Mouse (Mus musculus): ENCODE data around the gene Myo10.
"Not testable (repeated sequence)": the region's sequence is repeated elsewhere in the genome, so short reads cannot be mapped to it uniquely, and the experiment has no call there.

Myo10 gene

GRCm38 (mm10) chr15:25692254-25692950, 70.1 kb downstream of the Myo10 start:
- no peak for DNase-seq (ENCODE audit: low spot score)

GRCm38 (mm10) chr15:25693708-25694107, 71.4 kb downstream of the Myo10 start:
- DNase-seq (ENCODE audit: low spot score) = no peak

GRCm38 (mm10) chr15:25694749-25695148, 72.4 kb downstream of the Myo10 start:
- DNase-seq (ENCODE audit: low spot score) = no peak

GRCm38 (mm10) chr15:25695253-25695652, 72.9 kb downstream of the Myo10 start:
- DNase-seq (ENCODE audit: low spot score) = no peak

GRCm38 (mm10) chr15:25695883-25696282, 73.6 kb downstream of the Myo10 start:
- DNase-seq (ENCODE audit: low spot score) = no peak

GRCm38 (mm10) chr15:25696660-25697059, 74.3 kb downstream of the Myo10 start:
- no peak for DNase-seq (ENCODE audit: low spot score)

GRCm38 (mm10) chr15:25699032-25699557, 76.8 kb downstream of the Myo10 start:
- DNase-seq (ENCODE audit: low spot score) = no peak

GRCm38 (mm10) chr15:25702602-25703001, 80.3 kb downstream of the Myo10 start:
- DNase-seq (ENCODE audit: low spot score) = no peak

GRCm38 (mm10) chr15:25704809-25705585, 82.7 kb downstream of the Myo10 start:
- DNase-seq (ENCODE audit: low spot score) = no peak

- no peak for DNase-seq (ENCODE audit: low spot score)
Observed at GRCm38 (mm10) chr15:25706874-25707554, 84.7 kb downstream of the Myo10 start.

- no peak for DNase-seq (ENCODE audit: low spot score)
Observed at GRCm38 (mm10) chr15:25707891-25708290, 85.6 kb downstream of the Myo10 start.

- DNase-seq (ENCODE audit: low spot score) = no peak
Observed at GRCm38 (mm10) chr15:25710876-25711275, 88.6 kb downstream of the Myo10 start.

- DNase-seq (ENCODE audit: low spot score) = no peak
Observed at GRCm38 (mm10) chr15:25712877-25713276, 90.6 kb downstream of the Myo10 start.

- DNase-seq (ENCODE audit: low spot score) = no peak
Observed at GRCm38 (mm10) chr15:25713587-25714361, 91.4 kb downstream of the Myo10 start.

- no peak for DNase-seq (ENCODE audit: low spot score)
Observed at GRCm38 (mm10) chr15:25715218-25715995, 93.1 kb downstream of the Myo10 start.

GRCm38 (mm10) chr15:25715996-25716395, 93.7 kb downstream of the Myo10 start:
- no peak for DNase-seq (ENCODE audit: low spot score)

GRCm38 (mm10) chr15:25717006-25717405, 94.7 kb downstream of the Myo10 start:
- DNase-seq (ENCODE audit: low spot score) = peak; percentile 92

GRCm38 (mm10) chr15:25718104-25718503, 95.8 kb downstream of the Myo10 start:
- DNase-seq (ENCODE audit: low spot score) = not testable (repeated sequence)

- DNase-seq (ENCODE audit: low spot score) = no peak
Observed at GRCm38 (mm10) chr15:25719270-25719669, 96.9 kb downstream of the Myo10 start.

GRCm38 (mm10) chr15:25720263-25720662, 97.9 kb downstream of the Myo10 start:
- DNase-seq (ENCODE audit: low spot score) = no peak

Measured in embryo, embryonic 10 days (tissue).